Mouse (Mus musculus) granulocyte monocyte progenitor cell, adult 5-6 weeks (primary cell): Measurements from ENCODE around the gene Gm44579. TPM values are rescaled to one million over a fixed set of nuclear protein-coding genes. Genes with fewer than 3 reads are reported as not detected.
A peak's percentile ranks its signal among the peaks of the same experiment; 100 is the strongest.

Source experiments
- ATAC-seq: replicated peaks from 2 replicates; pipeline ENCODE4 v1.8.0; 2016; ENCODE audit warnings: mild to moderate bottlenecking, moderate TSS enrichment, inconsistent platforms; ENCODE audit not compliant: poor library complexity, severe bottlenecking
- total RNA-seq, 2 experiments: library from RNA; stranded (forward) in 1 of 2; stranded (reverse) in 1 of 2; fragments of 200-712, 200-1000 nt in 1 of 2; fragments of >200 nt in 1 of 2; fragmentation: Nextera tagmentation in 1 of 2; gene quantifications; 2 replicates each; pipeline ENCODE4 v1.2.3; 2014 to 2017

Gm44579 gene
- total RNA-seq, 2 experiments from 2014 or later, result not detected

GRCm38 (mm10) chr15:98170365-98170764, 50.4 kb downstream of the Gm44579 start:
- no peak for ATAC-seq

DNA sequence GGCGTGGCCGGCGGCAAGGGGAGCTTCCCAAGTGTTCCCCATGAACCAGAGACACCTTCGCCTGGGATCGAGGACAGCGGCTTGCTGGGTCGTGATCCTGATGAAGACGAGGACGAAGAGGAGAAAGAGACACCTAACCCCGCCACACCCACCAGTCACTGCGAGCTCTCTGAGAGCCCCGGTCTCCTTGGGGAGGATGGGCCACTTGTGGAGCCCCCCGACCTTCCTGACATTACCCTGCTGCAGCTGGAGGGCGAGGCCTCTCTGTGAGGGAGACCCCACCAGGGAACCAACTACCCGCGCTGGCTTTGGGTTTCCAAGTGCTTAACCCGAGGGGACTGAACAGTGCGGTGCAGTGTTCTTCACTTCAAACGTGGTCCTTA, 52.2 kb downstream of the Gm44579 start:
- ATAC-seq, result no peak

DNA sequence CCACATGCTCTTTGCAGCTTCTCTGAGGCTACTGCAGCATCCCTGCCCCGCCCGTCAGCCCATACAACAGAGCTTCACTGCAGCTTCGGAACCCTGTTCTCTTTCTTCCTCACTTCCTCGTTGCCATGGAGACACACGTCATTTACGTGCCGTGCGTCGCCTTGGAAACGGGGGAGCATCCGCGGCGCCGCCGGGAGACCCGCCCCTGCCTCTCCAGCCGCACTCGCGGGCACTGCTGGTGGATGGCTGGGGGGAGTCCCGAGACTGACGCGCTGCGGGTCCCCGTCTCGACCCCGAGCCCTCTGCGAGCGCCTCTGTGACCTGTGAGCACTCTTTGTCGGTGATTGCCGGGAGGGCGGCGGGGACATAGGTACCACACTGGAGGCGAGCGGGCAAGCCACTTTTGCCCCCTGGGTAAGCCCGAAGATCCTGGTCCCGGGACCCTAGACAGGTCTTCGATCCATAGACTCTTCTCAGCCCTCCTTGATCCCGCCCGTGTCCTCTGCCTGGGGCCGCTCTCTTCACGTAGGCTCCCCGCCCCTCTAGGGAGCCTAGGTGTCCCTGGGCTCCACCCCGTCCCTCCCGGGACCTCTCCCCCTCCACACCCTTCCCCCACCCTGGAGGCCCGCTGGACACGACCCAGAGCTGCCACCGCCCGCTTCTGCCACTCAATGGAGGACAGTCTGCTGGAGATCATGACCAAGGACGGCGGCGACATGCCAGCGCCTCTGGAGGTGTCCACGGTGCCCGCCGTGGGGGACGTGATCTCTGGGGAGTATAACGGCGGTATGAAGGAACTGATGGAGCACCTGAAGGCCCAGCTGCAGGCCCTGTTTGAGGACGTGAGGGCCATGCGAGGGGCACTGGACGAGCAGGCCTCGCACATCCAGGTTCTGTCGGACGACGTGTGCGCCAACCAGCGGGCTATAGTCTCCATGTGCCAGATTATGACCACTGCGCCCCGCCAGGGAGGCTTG, 52.8 kb downstream of the Gm44579 start:
- peak; percentile 85 for ATAC-seq

DNA sequence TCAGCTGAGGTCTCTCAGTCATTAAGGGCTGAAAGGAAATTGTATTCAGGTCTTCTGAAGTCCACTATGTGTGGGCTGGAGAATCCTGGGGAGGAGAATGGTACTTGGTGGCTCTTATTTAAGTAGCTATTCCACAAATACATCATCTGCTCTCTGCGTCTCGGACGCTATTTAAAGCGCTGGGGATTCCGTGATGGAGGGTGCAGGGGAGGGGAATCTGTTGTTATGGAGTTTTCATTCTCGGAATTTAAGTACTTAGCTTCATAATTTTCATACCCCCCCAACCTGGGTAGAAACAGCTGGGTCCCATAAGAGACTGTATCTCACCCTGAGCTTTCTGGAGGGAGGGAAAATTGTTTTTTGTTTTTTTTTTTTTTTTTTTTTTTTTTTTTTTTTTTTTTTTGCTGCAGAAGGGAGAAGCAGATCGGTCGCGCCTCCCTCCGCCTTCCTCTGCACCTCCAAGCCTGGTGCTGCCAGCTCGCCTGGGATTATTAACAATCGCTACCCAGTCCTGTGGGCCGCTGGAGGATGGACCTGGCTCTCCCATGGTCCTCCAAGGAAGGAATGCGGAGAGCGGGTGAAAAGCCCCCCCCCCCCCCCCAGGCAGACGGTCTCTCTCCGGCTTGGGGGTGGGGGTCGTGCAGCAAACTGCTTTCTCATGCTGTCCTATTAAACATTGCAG, 53.7 kb downstream of the Gm44579 start, which contains the start of gene Ccdc184:
Gene Ccdc184 (plus strand): TSS at position 196 of the 682 bp plus-strand sequence.
- ATAC-seq, result no peak

GRCm38 (mm10) chr15:98165525-98165924, 55.3 kb downstream of the Gm44579 start, which contains the start of gene Asb8:
Gene Asb8, minus strand, starts transcription at chr15:98165625.
- ATAC-seq, result no peak

GRCm38 (mm10) chr15:98162561-98162960, 58.2 kb downstream of the Gm44579 start:
- no peak for ATAC-seq

- peak; percentile 86 for ATAC-seq
These were observed 59.6 kb downstream of the Gm44579 start for GRCm38 (mm10) chr15:98161026-98161805.

DNA sequence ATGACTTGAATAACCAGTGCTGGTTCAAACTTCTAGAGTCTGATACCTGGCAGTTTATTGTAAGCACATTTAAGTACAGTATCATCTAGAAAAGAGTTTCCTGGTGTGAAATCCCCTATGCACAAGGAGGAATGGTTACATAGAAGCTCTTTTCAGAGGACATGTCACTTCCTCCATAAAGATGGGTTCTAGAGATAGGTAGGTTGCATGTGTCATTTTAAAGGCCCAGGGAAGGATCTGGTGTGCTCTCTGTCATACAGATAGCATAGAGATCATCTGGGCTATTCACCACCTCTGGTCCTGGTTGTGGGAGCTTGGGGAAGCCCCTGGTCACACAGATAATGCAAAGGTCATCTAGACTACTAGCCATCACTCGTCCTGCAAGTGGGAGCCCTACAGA, 63.5 kb downstream of the Gm44579 start:
- no peak for ATAC-seq

DNA sequence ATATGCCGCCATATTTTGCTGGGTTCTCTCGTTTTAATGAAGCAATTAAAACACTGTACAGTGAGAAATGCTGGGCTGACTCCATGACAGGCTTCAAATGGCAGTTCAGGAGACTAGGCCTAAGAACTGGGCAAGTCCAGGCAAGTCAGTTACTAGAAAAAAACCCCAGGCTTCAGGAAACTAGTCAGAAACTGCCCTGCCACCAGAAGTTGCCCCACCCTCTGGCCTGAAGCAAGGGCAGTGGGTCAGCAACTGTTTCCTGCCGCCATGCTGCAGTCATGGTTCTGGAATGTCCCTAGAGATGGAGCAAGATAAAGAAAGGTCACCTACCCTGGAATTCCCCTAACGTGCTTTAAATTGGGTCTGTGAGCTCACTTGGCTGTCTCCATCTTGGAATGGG, 64.8 kb downstream of the Gm44579 start:
- no peak for ATAC-seq

DNA sequence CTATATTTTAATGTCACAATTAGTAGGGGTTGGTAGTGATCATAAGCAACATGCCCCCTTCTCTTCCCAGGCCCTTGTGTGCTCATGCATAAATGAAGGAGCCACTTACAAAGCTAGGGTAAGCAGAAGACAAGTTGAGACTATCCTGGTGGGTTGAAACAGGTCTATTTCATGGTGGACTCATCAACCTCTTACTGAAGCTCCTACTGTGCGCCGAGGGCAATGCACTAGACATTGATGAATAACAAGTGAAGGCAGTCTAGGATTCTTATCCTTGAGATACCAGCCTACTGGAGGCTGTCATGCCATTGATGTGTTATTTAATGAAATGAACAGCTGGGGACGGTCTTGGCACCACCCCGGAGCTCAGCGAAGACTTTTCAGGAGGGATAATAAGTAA, 65.5 kb downstream of the Gm44579 start:
- no peak for ATAC-seq

- no peak for ATAC-seq
These were observed 66.1 kb downstream of the Gm44579 start for GRCm38 (mm10) chr15:98154631-98155030.

DNA sequence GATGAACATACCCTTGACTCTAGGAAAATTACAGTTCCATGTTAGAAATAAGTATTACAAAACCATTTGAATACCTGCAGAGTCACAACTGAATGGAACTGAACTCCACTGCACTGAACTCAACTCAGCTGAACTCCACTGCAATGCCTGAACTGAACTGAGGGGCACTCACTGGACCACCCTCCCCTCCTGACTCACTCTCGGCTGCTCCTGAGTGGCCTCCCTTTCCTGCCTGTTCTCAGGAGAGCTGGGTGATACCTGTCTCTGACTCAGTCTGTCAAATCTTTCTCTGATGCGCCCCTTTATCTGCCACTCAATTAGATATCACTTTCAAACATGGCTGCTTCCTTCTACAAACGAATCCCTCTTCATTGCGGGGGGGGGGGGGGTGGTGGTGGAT, 66.6 kb downstream of the Gm44579 start:
- no peak for ATAC-seq

GRCm38 (mm10) chr15:98153625-98154024, 67.2 kb downstream of the Gm44579 start:
- ATAC-seq, result peak; percentile 68; the same call in 1 of the 2 replicates

DNA sequence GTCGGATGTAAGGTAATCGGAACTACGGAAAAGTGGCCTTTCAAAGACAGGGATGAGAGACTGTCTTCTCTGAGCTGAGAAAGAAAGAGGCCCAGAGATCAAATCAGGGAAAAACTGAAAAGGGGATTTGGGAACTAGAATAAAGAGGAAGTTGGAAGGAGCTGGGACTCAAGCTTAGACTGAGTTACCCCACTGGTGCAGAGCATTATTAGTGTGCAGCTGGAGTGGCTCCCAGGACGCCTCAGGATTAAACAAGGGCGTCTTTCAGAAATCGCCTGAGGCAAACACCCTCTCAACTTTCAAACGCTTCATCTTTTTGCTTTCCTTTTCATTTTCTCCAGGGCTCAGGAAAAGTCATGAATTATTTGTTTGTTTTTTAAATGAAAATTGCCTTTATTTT, 67.9 kb downstream of the Gm44579 start:
- ATAC-seq, result peak; percentile 79

DNA sequence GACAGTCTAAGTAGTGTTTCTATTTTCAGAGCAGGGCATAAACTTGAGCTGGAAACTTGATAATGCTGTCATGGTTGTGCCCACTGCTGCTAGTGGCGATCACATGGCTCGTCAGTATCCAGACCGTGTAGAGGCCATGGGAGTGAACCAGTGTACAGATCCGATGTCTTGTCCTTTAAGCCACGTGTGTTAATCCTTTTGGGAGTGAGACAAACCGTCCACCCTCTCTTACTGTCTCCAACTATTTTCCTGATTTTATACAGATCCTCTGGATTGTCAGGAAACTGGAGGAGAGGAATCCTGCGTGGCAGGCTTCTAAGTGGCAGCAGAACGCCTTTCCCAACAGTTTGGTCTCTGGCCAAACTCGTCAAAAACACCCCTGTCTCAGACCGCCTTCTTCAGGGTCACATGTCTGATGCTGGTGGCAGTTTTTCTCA, 71.6 kb downstream of the Gm44579 start:
- ATAC-seq, result no peak

GRCm38 (mm10) chr15:98148356-98148755, 72.4 kb downstream of the Gm44579 start:
- ATAC-seq, result no peak

GRCm38 (mm10) chr15:98145559-98146181, 75.1 kb downstream of the Gm44579 start:
- peak; percentile 98 for ATAC-seq

- ATAC-seq, result no peak
These were observed 75.8 kb downstream of the Gm44579 start for GRCm38 (mm10) chr15:98144861-98145507.

DNA sequence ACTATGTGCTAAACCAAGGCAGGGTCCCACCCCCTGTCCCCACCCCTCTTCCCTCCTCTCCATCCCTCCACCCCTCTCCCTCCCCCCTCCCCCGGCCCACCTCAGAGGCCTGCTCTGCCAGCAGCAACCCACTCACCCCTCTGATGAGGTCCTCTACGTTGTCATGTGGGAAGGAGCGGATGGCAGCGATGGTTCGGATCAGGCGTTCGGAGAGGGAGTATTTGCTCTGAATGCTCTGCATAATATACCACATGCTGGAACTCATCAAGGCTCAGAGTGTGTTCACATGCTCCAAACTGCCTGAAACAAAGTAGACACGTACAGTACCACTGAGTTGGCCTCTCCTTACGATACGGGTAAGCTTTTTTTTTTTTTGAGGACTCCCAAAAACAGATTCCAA, 78.3 kb downstream of the Gm44579 start:
- ATAC-seq, result no peak
